Mouse (Mus musculus) bone marrow, adult 2 months (tissue): ENCODE results near the gene Shq1.

Source experiments
- CTCF ChIP-seq: fragments of 200-500 bp; IDR thresholded peaks from 2 replicates; pipeline ENCODE4 v1.5.1; 2011; ENCODE audit warnings: low read length, control low read depth; ENCODE audit not compliant: control insufficient read depth, insufficient read depth
- POLR2A ChIP-seq: fragments of 200-500 bp; IDR thresholded peaks from 2 replicates; pipeline ENCODE4 v1.6.1; 2011; ENCODE audit warnings: low read depth, mild to moderate bottlenecking, control low read depth, low read length, borderline replicate concordance; ENCODE audit not compliant: control insufficient read depth

- no peak for TF ChIP-seq POLR2A
- TF ChIP-seq CTCF = no peak
Observed at GRCm38 (mm10) chr6:100716817-100717216, 45.9 kb upstream of the Shq1 start.
